In genomic region chr12:12708954-12709523, GRCm38 (mm10) we compare ENCODE assay signal across 12 mouse cellular contexts.
DNase-seq lines count a peak whose midpoint lies in the region; ATAC-seq lines count a peak whose summit lies in the region.
"Had no signal": no experiment of that assay in that cellular context is flagged by ENCODE, and none has a peak within 500 bp of the region (broad histone marks: within the 10 kb centered on the region; RNA-seq: fewer than 3 reads in every experiment).

No protein-coding gene starts in this region.

- peaks cover 26% of the 10 kb centered on the region for H3K4me1 ChIP-seq in forebrain, embryonic 15.5 days
- peaks cover 15% of the 10 kb centered on the region for H3K4me1 ChIP-seq in midbrain, embryonic 16.5 days (ENCODE audit: control insufficient read depth, insufficient read depth, low read length)
- H3K4me1 ChIP-seq: heart, embryonic 13.5 days; limb, embryonic 12.5 days had no signal

- H3K27ac ChIP-seq in forebrain, embryonic 15.5 days (replicated peaks) = peak overlapping the region; percentile 88
- H3K27ac ChIP-seq in midbrain, embryonic 16.5 days (ENCODE audit: low read length) = 0 out of 2 replicates have a peak overlapping the region, but pooled peaks have one; percentile 33
- H3K27ac ChIP-seq: heart, embryonic 13.5 days; limb, embryonic 12.5 days had no signal

- ATAC-seq in forebrain, embryonic 15.5 days (replicated peaks) = peak; percentile 58
- peak; percentile 32; the same call in 1 of the 2 replicates for ATAC-seq in midbrain, embryonic 16.5 days

- no peaks in the 10 kb centered on the region for H3K27me3 ChIP-seq in forebrain, embryonic 15.5 days
- H3K27me3 ChIP-seq in midbrain, embryonic 16.5 days (ENCODE audit: control insufficient read depth, insufficient read depth, low read depth, low read length) = no peaks in the 10 kb centered on the region
- H3K27me3 ChIP-seq: heart, embryonic 13.5 days; limb, embryonic 12.5 days had no signal

- H3K9ac ChIP-seq in forebrain, embryonic 15.5 days (replicated peaks) = no peak overlapping the region
- no peak overlapping the region for H3K9ac ChIP-seq in midbrain, embryonic 16.5 days (ENCODE audit: low read depth, low read length)
- H3K9ac ChIP-seq: heart, embryonic 13.5 days; limb, embryonic 12.5 days had no signal

- no peak overlapping the region for H3K4me3 ChIP-seq in forebrain, embryonic 15.5 days
- no peak overlapping the region for H3K4me3 ChIP-seq in midbrain, embryonic 16.5 days (ENCODE audit: low read depth, low read length)
- H3K4me3 ChIP-seq: erythroblast, embryonic 14.5 days; heart, embryonic 13.5 days; limb, embryonic 12.5 days had no signal

- peak; percentile 29 to 41 for DNase-seq in frontal cortex, postnatal 36 days (ENCODE audit: low spot score in 2 of 2)
- no peak for DNase-seq in frontal cortex, postnatal 14 days (ENCODE audit: low spot score in 2 of 2)
- DNase-seq in brain, adult 2 months (ENCODE audit: low read depth, low spot score) = peak; percentile 87
- DNase-seq in lung, adult 18-20 months = no peak
- no peak for DNase-seq in adrenal gland, postnatal 36 days
- DNase-seq in layer of hippocampus, adult 11-12 months (ENCODE audit: low spot score) = no peak
- DNase-seq: kidney, adult 8-10 months had no signal

- no peaks in the 10 kb centered on the region for H3K36me3 ChIP-seq in forebrain, embryonic 15.5 days
- H3K36me3 ChIP-seq in midbrain, embryonic 16.5 days (ENCODE audit: control insufficient read depth, insufficient read depth, low read length) = no peaks in the 10 kb centered on the region
- H3K36me3 ChIP-seq: heart, embryonic 13.5 days; limb, embryonic 12.5 days had no signal

- H3K9me3 ChIP-seq in forebrain, embryonic 15.5 days = no peaks in the 10 kb centered on the region
- no peaks in the 10 kb centered on the region for H3K9me3 ChIP-seq in midbrain, embryonic 16.5 days (replicated peaks; ENCODE audit: control insufficient read depth, low read length, poor library complexity, severe bottlenecking)
- H3K9me3 ChIP-seq: limb, embryonic 12.5 days had no signal

- 3% methylated on average over 14 of the region's 14 CpGs for WGBS in forebrain, embryonic 15.5 days
- WGBS in midbrain, embryonic 16.5 days = 2% methylated on average over 14 of the region's 14 CpGs

- H3K4me2 ChIP-seq in forebrain, embryonic 15.5 days (replicated peaks) = peak overlapping the region; percentile 28
- H3K4me2 ChIP-seq in midbrain, embryonic 16.5 days (ENCODE audit: low read length) = peak overlapping the region; percentile 33
- H3K4me2 ChIP-seq: heart, embryonic 13.5 days; limb, embryonic 12.5 days had no signal

Comparison
In these comparisons a context has a peak if more than half of its experiments do, and no peak if none do; other contexts are left out.
1. DNase-seq: peak in frontal cortex, postnatal 36 days (2 of 2) and brain, adult 2 months (single experiment); none in frontal cortex, postnatal 14 days (0 of 2), lung, adult 18-20 months (0 of 2), adrenal gland, postnatal 36 days (0 of 2) and layer of hippocampus, adult 11-12 months (single experiment).